Mouse (Mus musculus) gastrocnemius, postnatal 10 days (tissue): ENCODE results near the gene Pemt. TPM values are rescaled to one million over a fixed set of nuclear protein-coding genes. Genes with fewer than 3 reads are reported as not detected.

Source experiments
- DNase-seq: peaks from one replicate; pipeline ENCODE4 v3.0.0; 2021; ENCODE audit warnings: mixed read lengths
- total RNA-seq, 2 experiments: library from RNA; stranded (reverse); gene quantifications; 2 replicates each; pipeline ENCODE4 v1.2.3; 2021

The Pemt gene
- total RNA-seq, 2 experiments from 2014 or later = 3.0 to 4.0 TPM

GRCm38 (mm10) chr11:60001231-60001980 lies 44.9 kb downstream of the Pemt start:
- DNase-seq = no peak

DNA sequence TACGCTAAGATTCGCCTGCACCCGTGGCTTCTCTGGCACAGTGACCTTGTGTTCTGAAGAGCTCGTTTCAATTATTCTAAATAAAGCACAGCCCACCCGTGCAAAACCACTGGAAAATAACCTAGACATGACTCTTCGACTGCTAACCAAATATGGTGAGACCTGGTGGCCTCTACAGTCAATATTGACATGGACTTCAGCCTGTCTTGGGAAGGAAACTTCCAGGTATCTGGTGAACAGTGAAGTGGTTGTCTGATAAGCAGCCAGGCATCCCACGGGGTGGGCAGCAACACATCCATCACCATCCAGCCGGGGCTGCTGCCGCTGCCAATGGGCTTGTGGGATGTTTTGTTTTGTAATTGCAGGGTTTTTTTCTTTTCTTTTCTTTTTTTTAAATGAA lies 52.0 kb downstream of the Pemt start:
- DNase-seq = no peak

- DNase-seq = no peak
Observed at GRCm38 (mm10) chr11:59991365-59991764, 54.9 kb downstream of the Pemt start.

DNA sequence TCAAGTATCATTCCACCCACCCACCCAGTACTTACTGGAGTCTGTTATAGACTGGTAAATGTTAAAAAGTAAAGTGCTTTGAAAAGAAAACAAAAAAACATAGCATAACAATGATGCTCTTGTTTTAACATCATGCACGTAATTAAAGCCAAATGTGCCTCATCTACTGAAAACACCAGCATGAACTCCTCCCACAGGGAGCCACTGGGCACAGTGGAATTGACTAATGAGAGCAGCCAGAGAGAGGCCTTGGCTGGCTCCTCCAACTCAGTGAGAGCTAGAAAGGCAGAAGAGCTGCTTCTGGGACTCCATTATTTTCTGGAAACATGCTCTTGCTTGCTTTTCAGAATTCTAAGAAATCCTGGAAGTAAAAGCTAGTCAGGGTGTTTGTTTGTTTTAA lies 56.9 kb downstream of the Pemt start:
- DNase-seq = no peak

DNA sequence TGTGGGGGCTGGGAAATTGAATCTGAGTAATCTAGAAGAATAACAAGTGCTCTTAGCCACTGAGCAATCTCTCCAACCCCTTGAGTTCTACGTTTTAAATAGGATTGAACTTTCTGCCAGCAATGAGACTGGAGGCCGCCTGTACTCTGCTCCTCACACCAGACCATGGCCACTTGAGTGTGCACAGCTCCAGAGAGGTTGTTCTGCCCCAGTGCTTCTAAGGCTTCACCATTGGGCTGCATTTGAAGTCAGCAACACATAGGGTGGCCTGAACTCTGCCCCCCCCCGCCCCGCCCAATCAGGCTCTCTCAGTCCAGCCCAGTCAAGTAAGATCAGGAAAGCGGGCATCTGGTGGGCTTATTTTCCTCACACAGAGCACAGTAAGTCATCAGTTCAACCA lies 68.5 kb downstream of the Pemt start:
- no peak for DNase-seq

- no peak for DNase-seq
Observed at GRCm38 (mm10) chr11:59975241-59975640, 71.0 kb downstream of the Pemt start.

GRCm38 (mm10) chr11:59973389-59973788 lies 72.9 kb downstream of the Pemt start:
- no peak for DNase-seq

DNA sequence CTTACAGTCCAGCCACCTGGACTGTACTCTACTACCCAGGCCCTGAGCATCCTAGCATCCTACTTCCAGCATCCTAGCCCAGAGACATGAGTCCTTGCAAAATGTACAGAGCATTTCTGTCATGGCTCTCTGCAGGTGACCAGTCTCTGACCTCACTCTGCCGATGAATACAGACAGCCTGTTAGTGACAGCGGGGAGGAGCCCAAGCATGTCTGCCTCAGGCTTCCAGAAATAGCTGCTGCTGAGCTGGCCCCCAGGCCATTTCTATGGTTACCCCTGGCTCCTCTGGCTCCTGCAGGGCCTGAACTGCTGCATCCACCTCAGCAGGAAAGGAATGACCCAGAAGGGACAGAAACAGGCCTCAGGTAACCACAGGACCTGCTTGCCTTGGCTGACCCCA lies 74.6 kb downstream of the Pemt start:
- DNase-seq = no peak

GRCm38 (mm10) chr11:59970780-59971179 lies 75.5 kb downstream of the Pemt start:
- DNase-seq = no peak

GRCm38 (mm10) chr11:59967765-59968164 lies 78.5 kb downstream of the Pemt start:
- no peak for DNase-seq

GRCm38 (mm10) chr11:59966102-59966483 lies 80.2 kb downstream of the Pemt start:
- DNase-seq = no peak

DNA sequence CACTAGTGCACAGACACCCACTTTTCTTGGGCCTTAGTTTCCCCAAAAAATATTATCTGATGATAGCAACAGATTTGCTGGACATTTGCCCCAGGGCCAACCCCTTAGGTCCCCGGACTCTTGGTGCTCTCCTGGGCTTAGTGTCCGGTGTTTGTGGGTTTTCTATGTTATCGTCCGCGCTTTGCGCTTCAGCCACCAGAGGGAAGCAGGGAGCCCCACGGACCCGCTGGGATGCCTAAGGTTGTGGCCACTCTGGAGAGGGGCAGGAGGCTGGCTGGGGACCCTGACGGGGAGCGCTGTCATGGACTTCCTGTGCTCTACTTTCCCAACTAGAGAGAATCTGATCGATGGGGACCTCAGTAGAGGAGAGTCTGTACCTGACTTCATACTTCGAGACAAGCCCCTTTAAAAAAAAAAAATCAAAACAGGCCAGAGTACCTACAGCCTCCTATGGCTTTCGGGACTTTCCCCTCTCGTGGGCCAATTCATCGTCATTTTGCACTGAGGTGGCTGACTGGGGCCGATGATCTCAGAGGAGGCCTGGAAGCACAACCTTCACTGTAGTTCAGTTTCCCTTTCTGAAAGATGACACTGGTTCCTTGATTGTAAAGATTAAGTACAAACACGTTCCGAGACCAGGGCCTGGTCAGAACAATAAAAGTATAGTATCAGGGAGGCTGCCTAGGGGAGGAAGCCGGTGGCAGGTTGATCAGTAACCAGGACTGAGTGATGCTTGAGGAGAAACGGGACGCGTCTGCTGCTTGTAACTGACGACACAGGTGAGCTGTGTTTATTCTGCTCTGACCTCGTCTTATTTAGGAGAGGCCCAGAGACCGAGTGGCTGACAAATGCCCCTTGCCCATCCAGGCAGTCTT lies 80.8 kb downstream of the Pemt start:
- DNase-seq = peak; percentile 81

DNA sequence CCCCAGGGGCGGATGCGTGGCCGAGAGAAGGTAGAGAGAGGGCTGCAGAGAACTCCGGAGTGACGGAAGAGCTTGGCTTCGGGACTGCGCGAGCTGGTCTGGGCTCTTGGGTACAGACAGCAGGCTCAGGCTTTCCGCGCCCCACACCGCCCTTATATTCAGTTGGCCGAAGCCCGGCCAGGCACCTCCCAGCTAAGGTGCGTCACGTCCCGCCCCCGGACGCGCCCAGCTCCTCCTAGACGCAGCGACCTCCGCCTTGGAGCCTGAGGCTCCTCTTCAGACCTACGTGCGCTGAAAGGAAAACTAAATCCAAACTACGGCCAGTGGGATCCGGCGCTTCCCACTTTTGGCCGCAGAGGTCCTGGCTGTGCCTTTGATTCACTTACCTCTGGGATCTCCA lies 81.5 kb downstream of the Pemt start, which contains the start of gene Rasd1:
Rasd1 (minus strand) TSS at position 127 of the 400 bp plus-strand sequence.
- DNase-seq = peak; percentile 71

- peak; percentile 27 for DNase-seq
Observed at GRCm38 (mm10) chr11:59964163-59964758, 82.0 kb downstream of the Pemt start.

- DNase-seq = no peak
Observed at GRCm38 (mm10) chr11:59963364-59964162, 82.7 kb downstream of the Pemt start.

DNA sequence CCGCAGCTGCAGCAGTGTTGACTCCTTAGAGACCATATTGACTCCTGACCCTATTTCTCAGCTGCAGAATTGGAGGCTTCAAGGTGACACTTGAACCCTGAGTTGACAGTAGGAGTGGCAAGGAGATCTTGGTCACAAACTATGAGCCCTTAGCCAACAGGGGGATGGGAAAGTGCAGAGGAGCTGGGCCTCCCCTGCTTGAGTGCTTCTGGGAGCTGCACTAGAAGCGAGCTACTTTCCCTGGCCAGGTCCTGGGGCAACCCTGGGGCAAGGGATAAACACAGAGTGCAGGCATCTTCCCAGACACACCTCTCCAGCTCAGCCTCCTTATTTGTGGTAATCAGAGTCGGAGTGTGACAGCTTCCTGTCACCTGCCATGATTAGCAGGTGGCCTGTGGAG lies 83.7 kb downstream of the Pemt start:
- no peak for DNase-seq

- no peak for DNase-seq
Observed at GRCm38 (mm10) chr11:59961338-59961875, 84.9 kb downstream of the Pemt start.

GRCm38 (mm10) chr11:59960476-59961337 lies 85.6 kb downstream of the Pemt start:
- DNase-seq = no peak

DNA sequence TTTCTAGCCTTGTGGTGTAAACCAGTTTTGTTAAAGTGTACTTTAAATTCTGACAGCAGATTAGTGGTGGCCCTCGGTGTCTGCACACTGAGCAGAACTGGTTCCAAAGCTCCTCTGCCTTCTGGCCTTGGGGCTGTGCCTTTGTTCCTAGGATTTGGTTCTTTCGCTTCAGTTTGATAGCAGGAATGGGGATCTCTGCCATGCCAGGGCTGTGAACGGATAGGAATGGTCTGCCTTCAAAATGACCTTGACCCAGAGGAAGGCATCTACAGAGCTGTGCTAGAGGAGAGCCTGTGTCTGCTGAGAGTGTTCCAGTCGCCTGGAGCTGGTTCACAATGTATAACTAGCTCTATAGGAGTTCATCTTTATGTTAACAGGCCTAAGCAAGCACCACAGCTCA lies 86.8 kb downstream of the Pemt start:
- DNase-seq = no peak

- DNase-seq = no peak
Observed at GRCm38 (mm10) chr11:59956749-59957148, 89.5 kb downstream of the Pemt start.

- DNase-seq = no peak
Observed at GRCm38 (mm10) chr11:59952892-59953291, 93.4 kb downstream of the Pemt start.
